Comparison of ENCODE assay signal across 8 mouse cellular contexts in genomic region chr14:62878634-62879430, GRCm38 (mm10). TPM values are rescaled to one million over a fixed set of nuclear protein-coding genes. Genes with fewer than 3 reads are reported as not detected.
DNase-seq lines count a peak whose midpoint lies in the region; ATAC-seq lines count a peak whose summit lies in the region.

No protein-coding gene starts in this region.

- no peak overlapping the region for H3K4me3 ChIP-seq in heart, embryonic 13.5 days
- no peak overlapping the region for H3K4me3 ChIP-seq in forebrain, embryonic 12.5 days (replicated peaks)
- no peak overlapping the region for H3K4me3 ChIP-seq in liver, embryonic 16.5 days (ENCODE audit: low read depth, low read length)

- H3K9ac ChIP-seq in heart, embryonic 13.5 days: peak overlapping the region; percentile 52; the same call in 1 of the 2 replicates
- H3K9ac ChIP-seq in forebrain, embryonic 12.5 days: no peak overlapping the region
- peak overlapping the region; percentile 25; the same call in 1 of the 2 replicates for H3K9ac ChIP-seq in liver, embryonic 16.5 days (ENCODE audit: low read depth, low read length)

- no peaks in the 10 kb centered on the region for H3K36me3 ChIP-seq in heart, embryonic 13.5 days
- no peaks in the 10 kb centered on the region for H3K36me3 ChIP-seq in forebrain, embryonic 12.5 days (replicated peaks)
- no peaks in the 10 kb centered on the region for H3K36me3 ChIP-seq in liver, embryonic 16.5 days (ENCODE audit: control insufficient read depth, insufficient read depth)

- no peaks in the 10 kb centered on the region for H3K9me3 ChIP-seq in heart, embryonic 13.5 days
- H3K9me3 ChIP-seq in forebrain, embryonic 12.5 days: no peaks in the 10 kb centered on the region
- H3K9me3 ChIP-seq in liver, embryonic 16.5 days (replicated peaks; ENCODE audit: control insufficient read depth, low read length): no peaks in the 10 kb centered on the region

- peaks cover 53% of the 10 kb centered on the region for H3K4me1 ChIP-seq in heart, embryonic 13.5 days
- H3K4me1 ChIP-seq in forebrain, embryonic 12.5 days: peaks cover 55% of the 10 kb centered on the region
- H3K4me1 ChIP-seq in liver, embryonic 16.5 days (ENCODE audit: control insufficient read depth, low read depth, low read length): peaks cover 32% of the 10 kb centered on the region

- H3K27me3 ChIP-seq in heart, embryonic 13.5 days (replicated peaks): no peaks in the 10 kb centered on the region
- H3K27me3 ChIP-seq in forebrain, embryonic 12.5 days: no peaks in the 10 kb centered on the region
- no peaks in the 10 kb centered on the region for H3K27me3 ChIP-seq in liver, embryonic 16.5 days (ENCODE audit: control insufficient read depth, insufficient read depth, low read depth, low read length)

- no peak for ATAC-seq in heart, embryonic 13.5 days (ENCODE audit: extremely low read depth, insufficient number of reproducible peaks, low FRiP score, low TSS enrichment)
- no peak for ATAC-seq in forebrain, embryonic 12.5 days (ENCODE audit: low FRiP score)
- peak; percentile 66 for ATAC-seq in liver, embryonic 16.5 days (ENCODE audit: low read depth)
- ATAC-seq in granulocyte monocyte progenitor cell, adult 5-6 weeks (replicated peaks; ENCODE audit: poor library complexity, severe bottlenecking): no peak; the same call in 1 of the 2 replicates

- intact Hi-C loops in heart, postnatal 14 days (cut with DNase I): loop anchor here (2.0 kb wide), 1 partner anchor 34 kb away; no protein-coding TSS in a partner anchor

- WGBS in heart, embryonic 13.5 days: 51% methylated on average over 7 of the region's 7 CpGs
- 67% methylated on average over 7 of the region's 7 CpGs for WGBS in forebrain, embryonic 12.5 days
- 42% methylated on average over 7 of the region's 7 CpGs for WGBS in liver, embryonic 16.5 days (ENCODE audit: insufficient replicate concordance)

- H3K27ac ChIP-seq in heart, embryonic 13.5 days (replicated peaks): peak overlapping the region; percentile 73
- H3K27ac ChIP-seq in forebrain, embryonic 12.5 days: peak overlapping the region; percentile 80; the same call in 1 of the 2 replicates
- peak overlapping the region; percentile 57 for H3K27ac ChIP-seq in liver, embryonic 16.5 days (ENCODE audit: low read length)

- peak overlapping the region; percentile 57 for H3K4me2 ChIP-seq in heart, embryonic 13.5 days
- H3K4me2 ChIP-seq in forebrain, embryonic 12.5 days: peak overlapping the region; percentile 26; the same call in 1 of the 2 replicates
- H3K4me2 ChIP-seq in liver, embryonic 16.5 days (ENCODE audit: low read depth, low read length): peak overlapping the region; percentile 44

- DNase-seq in heart, postnatal 14 days: no peak
- peak; percentile 3 for DNase-seq in c-Kit-negative CD71-positive TER-119-positive erythroid progenitor cells, embryonic 14.5 days (ENCODE audit: low read depth, low spot score)
- DNase-seq in urinary bladder, postnatal 4 days (ENCODE audit: low spot score in 2 of 2): no peak
- no peak for DNase-seq in testis, postnatal 14 days (ENCODE audit: low spot score)

RNA-seq across cellular contexts. Expression of gene Wdfy2, which starts 41.4 kb away (rescaled TPM):
- 3.7 and 4.0 TPM in 2 replicates for polyA plus RNA-seq in heart, embryonic 13.5 days (2015; fragmentation: Nextera tagmentation; extraction: Ambion mirVana)
- total RNA-seq in heart, postnatal 14 days (2021): 1 to 10 TPM; 8.1 to 8.6 TPM
- 15.1 and 15.3 TPM in 2 replicates for polyA plus RNA-seq in forebrain, embryonic 12.5 days (2016; fragmentation: Nextera tagmentation; extraction: Ambion mirVana)
- polyA plus RNA-seq in liver, embryonic 16.5 days (2015; fragmentation: Nextera tagmentation; extraction: Ambion mirVana): 2.8 and 3.1 TPM in 2 replicates
- total RNA-seq in granulocyte monocyte progenitor cell, adult 5-6 weeks (2014; fragmentation: Nextera tagmentation): 18.9 and 21.0 TPM in 2 replicates
- total RNA-seq in granulocyte monocyte progenitor cell, adult 5-6 weeks (2017): 23.7 and 25.3 TPM in 2 replicates
